Mouse (Mus musculus) heart, embryonic 13.5 days (tissue): ENCODE results near the gene Asic1. TPM values are rescaled to one million over a fixed set of nuclear protein-coding genes. Genes with fewer than 3 reads are reported as not detected.

ENCODE experiments used
- ATAC-seq: fragments of 200-750 bp; cut with Nextera tagmentation; 2 replicates; pipeline ENCODE4 v1.8.0; 2017; ENCODE audit warnings: moderate TSS enrichment; ENCODE audit not compliant: insufficient number of reproducible peaks, low FRiP score, low TSS enrichment; ENCODE audit errors: extremely low read depth
- H3K27ac ChIP-seq: fragments of 300-500 bp; sonication (generic); replicated peaks from 2 replicates; pipeline ENCODE4 v1.5.1; 2015; ENCODE audit warnings: moderate library complexity, mild to moderate bottlenecking, inconsistent platforms
- H3K27me3 ChIP-seq: fragments of 300-500 bp; sonication (generic); replicated peaks from 2 replicates; pipeline ENCODE4 v1.6.1; 2015; ENCODE audit warnings: mild to moderate bottlenecking, inconsistent platforms
- H3K36me3 ChIP-seq: fragments of 300-500 bp; sonication (generic); 2 replicates; pipeline ENCODE4 v1.6.1; 2015; ENCODE audit warnings: mild to moderate bottlenecking, inconsistent platforms
- H3K4me1 ChIP-seq: fragments of 300-500 bp; sonication (generic); 2 replicates; pipeline ENCODE4 v1.6.1; 2015; ENCODE audit warnings: inconsistent platforms
- H3K4me2 ChIP-seq: fragments of 300-500 bp; sonication (generic); 2 replicates; pipeline ENCODE4 v1.6.1; 2015; ENCODE audit warnings: inconsistent platforms, mild to moderate bottlenecking, moderate library complexity
- H3K4me3 ChIP-seq: fragments of 300-500 bp; sonication (generic); 2 replicates; pipeline ENCODE4 v1.5.1; 2015; ENCODE audit warnings: moderate library complexity, mild to moderate bottlenecking, inconsistent platforms
- H3K9ac ChIP-seq: fragments of 300-500 bp; sonication (generic); 2 replicates; pipeline ENCODE4 v1.6.1; 2015; ENCODE audit warnings: inconsistent platforms, mild to moderate bottlenecking, moderate library complexity
- H3K9me3 ChIP-seq: fragments of 300-500 bp; sonication (generic); 2 replicates; pipeline ENCODE4 v1.6.1; 2016; ENCODE audit warnings: inconsistent platforms
- WGBS: fragments of 180-500 bp; shearing (Covaris S2); methylation state at CpG from one replicate; pipeline ENCODE4 v1.1.7; 2015; ENCODE audit warnings: mixed read lengths; 5-methylcytosine and 5-hydroxymethylcytosine counted together
- polyA plus RNA-seq: library from polyadenylated mRNA; unstranded; fragments of >200 nt; fragmentation: Nextera tagmentation; extraction: Ambion mirVana; gene quantifications from 2 replicates; pipeline ENCODE4 v1.2.1, GENCODE M21; 2015

Gene Asic1
- polyA plus RNA-seq, 1 experiment from 2014 or later, result 1.8 TPM

DNA sequence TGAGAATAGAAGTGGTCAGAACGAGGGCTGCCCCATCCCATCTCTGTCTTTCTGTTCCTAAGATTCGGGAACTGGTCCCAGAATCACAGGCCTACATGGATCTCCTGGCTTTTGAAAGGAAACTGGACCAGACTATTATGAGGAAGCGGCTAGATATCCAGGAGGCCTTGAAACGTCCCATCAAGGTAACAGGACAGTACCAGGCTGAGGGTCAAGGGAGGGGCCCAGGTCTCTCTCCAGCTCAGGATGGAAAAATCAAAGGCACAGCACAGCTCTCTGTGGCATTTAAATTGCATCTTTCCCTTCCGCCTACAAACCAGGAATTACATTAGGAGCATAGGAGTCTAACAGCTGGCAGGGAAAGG lies 33.5 kb downstream of the Asic1 start:
- no peak for ATAC-seq
- H3K4me3 ChIP-seq, result peak overlapping the region; percentile 69
- WGBS, result 62% methylated on average over 5 of the region's 5 CpGs
- H3K36me3 ChIP-seq, result peaks cover 44% of the 10 kb centered on the region
- peaks cover 51% of the 10 kb centered on the region for H3K4me1 ChIP-seq
- peak overlapping the region; percentile 95 for H3K27ac ChIP-seq
- no peaks in the 10 kb centered on the region for H3K9me3 ChIP-seq
- H3K4me2 ChIP-seq, result peak overlapping the region; percentile 79
- H3K27me3 ChIP-seq, result peaks cover 3% of the 10 kb centered on the region; the same call in 1 of the 2 replicates
- H3K9ac ChIP-seq, result peak overlapping the region; percentile 90

DNA sequence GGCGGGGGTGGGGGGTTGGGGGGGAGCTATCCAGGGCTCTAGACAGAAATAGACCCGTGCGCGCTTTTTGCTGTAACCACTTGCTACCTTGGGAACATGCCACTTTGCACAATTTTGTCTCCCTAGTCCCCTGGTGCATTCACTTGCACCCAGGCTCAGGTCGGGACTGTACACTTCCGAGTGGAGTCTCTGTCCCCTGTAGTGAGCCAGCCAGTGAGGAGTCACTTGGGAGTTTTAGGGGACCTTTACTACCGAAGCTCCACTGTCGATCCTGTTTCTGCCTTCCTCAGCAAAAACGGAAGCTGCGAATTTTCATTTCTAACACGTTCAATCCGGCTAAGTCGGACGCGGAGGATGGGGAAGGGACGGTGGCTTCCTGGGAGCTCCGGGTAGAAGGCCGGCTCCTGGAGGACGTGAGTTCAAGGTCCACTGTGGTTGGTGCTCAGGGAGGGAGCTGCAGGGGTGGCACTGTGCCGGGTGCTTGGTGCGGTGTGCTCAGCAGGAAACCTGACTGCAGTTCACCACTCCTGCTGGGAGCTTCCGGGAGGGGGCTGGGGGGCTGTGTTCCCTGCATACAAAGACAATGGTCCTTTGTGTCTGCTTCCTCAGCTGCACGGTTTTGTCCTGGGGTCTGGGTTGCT lies 34.0 kb downstream of the Asic1 start:
- Histone ChIP-seq H3K9ac (peak overlapping the region; percentile 90), H3K4me1 (peaks cover 47% of the 10 kb centered on the region), H3K9me3 (no peaks in the 10 kb centered on the region), H3K4me2 (peak overlapping the region; percentile 79), H3K36me3 (peaks cover 49% of the 10 kb centered on the region), H3K27ac (peak overlapping the region; percentile 95), H3K27me3 (no peaks in the 10 kb centered on the region), H3K4me3 (peak overlapping the region; percentile 69)
- ATAC-seq, result no peak
- WGBS, result 51% methylated on average over 23 of the region's 23 CpGs

DNA sequence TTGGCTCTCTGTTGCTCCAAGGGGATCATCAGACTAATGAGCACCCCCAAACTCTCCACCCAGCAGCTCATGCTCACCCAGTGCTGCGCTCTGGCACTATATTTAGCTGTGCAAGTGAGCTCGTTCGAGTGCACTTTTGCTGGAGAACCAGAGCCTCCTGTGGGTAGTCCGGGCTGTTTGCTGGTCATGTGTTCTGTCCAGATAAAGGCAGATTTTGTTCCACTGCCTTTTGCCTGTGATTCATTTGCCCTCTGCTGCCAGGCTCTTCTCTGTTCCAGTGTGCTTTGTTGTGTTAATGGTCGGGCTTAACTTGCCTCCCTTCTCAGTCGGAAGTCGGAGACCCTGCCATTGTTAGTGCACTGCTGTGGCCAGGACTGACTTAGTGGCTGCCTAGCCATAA lies 34.7 kb downstream of the Asic1 start:
- H3K9me3 ChIP-seq, result no peaks in the 10 kb centered on the region
- H3K9ac ChIP-seq, result peak overlapping the region; percentile 90
- peaks cover 56% of the 10 kb centered on the region for H3K36me3 ChIP-seq
- WGBS, result 24% methylated on average over 7 of the region's 7 CpGs
- H3K27me3 ChIP-seq, result no peaks in the 10 kb centered on the region
- peaks cover 47% of the 10 kb centered on the region for H3K4me1 ChIP-seq
- no peak; the same call in 1 of the 2 replicates for ATAC-seq
- peak overlapping the region; percentile 95 for H3K27ac ChIP-seq
- peak overlapping the region; percentile 79 for H3K4me2 ChIP-seq
- H3K4me3 ChIP-seq, result peak overlapping the region; percentile 69

DNA sequence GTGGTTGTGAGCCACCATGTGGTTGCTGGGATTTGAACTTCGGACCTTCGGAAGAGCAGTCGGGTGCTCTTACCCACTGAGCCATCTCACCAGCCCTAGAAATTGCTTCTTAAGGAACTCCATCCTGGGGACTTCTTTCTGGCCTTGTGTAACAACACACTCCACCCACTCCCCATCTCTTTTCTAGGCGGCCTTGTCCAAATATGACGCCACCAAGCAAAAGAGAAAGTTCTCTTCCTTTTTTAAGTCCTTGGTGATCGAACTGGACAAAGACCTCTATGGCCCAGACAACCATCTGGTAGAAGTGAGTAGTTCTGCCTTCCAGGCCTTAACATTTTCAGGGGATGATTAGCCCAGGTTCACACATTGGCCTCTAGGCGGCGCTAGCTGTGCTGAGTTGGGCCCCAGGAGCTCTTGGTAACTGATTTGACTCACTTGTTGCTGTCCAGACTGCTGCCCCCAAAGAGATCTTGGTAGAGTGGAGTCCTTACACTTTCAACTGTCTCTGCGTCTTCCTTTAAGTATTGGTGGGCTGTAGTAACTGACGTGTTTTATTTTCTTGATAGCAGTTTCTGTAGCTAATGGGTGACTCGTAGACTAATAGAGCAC lies 35.4 kb downstream of the Asic1 start, which contains the start of gene Gm17349:
Gene Gm17349, minus strand, starts transcription at position 51 of the 609 bp plus-strand sequence.
- H3K4me2 ChIP-seq, result peak within 1 kb of the TSS; percentile 79
- H3K27ac ChIP-seq, result peak within 1 kb of the TSS; percentile 95
- peaks cover 47% of the 10 kb centered on the region for H3K4me1 ChIP-seq
- no peak for ATAC-seq
- no peaks in the 10 kb centered on the region for H3K9me3 ChIP-seq
- 60% methylated on average over 11 of the region's 11 CpGs for WGBS
- H3K4me3 ChIP-seq, result peak within 1 kb of the TSS; percentile 69
- H3K27me3 ChIP-seq, result no peaks in the 10 kb centered on the region
- H3K9ac ChIP-seq, result peak within 1 kb of the TSS; percentile 90
- peaks cover 63% of the 10 kb centered on the region for H3K36me3 ChIP-seq

DNA sequence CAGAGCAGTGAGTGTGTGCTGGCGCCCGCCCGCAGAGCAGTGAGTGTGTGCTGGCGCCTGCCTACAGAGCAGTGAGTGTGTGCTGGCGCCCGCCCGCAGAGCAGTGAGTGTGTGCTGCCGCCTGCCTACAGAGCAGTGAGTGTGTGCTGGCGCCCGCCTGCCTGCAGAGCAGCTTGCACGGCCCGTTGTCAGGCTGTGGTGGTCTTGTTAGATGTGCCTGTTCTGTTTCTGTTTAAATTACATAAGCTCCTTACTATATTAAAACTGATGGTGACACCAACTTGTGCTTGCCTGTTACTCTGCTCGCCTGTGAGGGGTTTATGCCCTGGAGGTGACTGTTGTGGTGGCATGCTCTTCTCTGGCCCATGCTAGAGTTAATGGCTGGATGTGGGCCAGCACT lies 38.0 kb downstream of the Asic1 start:
- no peak overlapping the region for H3K9ac ChIP-seq
- peaks cover 37% of the 10 kb centered on the region for H3K4me1 ChIP-seq
- H3K27me3 ChIP-seq, result no peaks in the 10 kb centered on the region
- no peak overlapping the region for H3K27ac ChIP-seq
- no peak overlapping the region for H3K4me3 ChIP-seq
- H3K4me2 ChIP-seq, result no peak overlapping the region
- ATAC-seq, result no peak
- 88% methylated on average over 13 of the region's 13 CpGs for WGBS
- H3K36me3 ChIP-seq, result peaks cover 89% of the 10 kb centered on the region
- no peaks in the 10 kb centered on the region for H3K9me3 ChIP-seq

DNA sequence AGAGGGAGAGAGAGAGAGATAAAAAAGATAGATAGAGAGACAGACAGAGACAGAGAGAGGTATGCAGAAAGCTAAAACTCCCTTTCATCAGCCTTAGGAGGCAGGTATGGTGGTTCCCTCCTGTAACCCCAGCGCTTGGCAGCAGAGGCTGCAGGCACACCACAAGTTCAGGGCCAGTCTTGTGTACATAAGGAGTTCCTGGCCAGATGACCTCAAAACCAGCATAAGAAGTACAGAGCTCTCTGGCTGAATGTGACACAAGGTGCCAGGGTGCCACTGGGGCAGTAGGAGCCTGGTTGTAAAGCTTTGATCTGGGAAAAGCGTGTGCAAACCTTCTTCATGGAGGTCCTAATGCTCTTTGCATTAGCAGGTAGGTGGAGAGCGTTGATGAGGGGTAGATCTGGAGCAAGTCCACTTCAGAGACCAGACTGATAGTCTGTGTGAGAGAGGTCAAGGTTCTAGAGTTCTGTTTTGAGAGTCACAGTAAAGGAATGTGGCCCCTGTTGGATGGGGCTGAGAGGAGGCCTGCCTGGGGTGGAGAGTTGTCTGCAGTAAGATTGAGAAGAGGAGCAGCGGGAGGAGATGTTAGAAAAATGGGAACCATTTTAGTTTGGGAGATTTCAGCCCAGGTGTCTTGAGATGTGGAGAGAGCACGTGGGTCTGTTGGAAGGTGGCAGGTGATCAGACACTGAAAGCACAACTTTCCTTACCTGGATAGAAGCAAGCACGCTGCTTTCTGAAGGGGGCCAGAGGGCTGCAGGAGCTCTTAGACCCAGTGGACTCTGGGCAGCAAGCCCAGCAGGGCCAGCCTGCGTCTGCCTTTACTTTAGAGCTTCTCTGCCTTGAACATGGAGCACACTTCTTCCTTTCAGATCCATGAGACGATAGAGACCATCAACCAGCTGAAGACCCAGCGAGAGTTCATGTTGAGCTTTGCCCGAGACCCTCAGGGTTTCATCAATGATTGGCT lies 40.3 kb downstream of the Asic1 start:
- Histone ChIP-seq H3K9me3 (no peaks in the 10 kb centered on the region), H3K4me3 (no peak overlapping the region), H3K9ac (no peak overlapping the region), H3K27ac (no peak overlapping the region), H3K4me1 (peaks cover 37% of the 10 kb centered on the region), H3K27me3 (no peaks in the 10 kb centered on the region), H3K36me3 (peaks cover 97% of the 10 kb centered on the region), H3K4me2 (no peak overlapping the region)
- no peak for ATAC-seq
- WGBS, result 81% methylated on average over 10 of the region's 10 CpGs

DNA sequence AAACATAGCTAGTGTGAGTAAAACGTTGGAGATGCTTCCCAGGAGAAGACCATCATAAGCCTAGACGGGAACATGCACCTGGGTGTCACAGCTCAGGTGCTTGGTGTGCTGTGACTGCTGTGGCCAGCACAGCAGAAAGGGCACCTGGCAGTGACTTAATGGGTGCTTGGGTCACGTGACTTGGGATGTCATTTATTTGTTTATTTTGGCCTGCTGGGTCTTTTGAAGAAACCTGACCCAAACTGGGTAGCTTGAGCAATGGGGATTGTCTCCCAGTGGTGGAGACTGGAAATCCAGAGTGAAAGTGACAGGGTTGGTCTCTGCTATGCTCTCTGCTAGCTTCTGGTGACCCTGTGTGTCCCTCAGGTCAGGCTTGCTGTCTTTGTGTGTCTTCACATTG lies 41.3 kb downstream of the Asic1 start:
- Histone ChIP-seq H3K4me3 (no peak overlapping the region), H3K27me3 (no peaks in the 10 kb centered on the region), H3K9ac (no peak overlapping the region), H3K4me2 (no peak overlapping the region), H3K36me3 (peaks cover 96% of the 10 kb centered on the region), H3K9me3 (no peaks in the 10 kb centered on the region), H3K4me1 (peaks cover 39% of the 10 kb centered on the region), H3K27ac (no peak overlapping the region)
- ATAC-seq, result no peak
- 75% methylated on average over 3 of the region's 3 CpGs for WGBS

DNA sequence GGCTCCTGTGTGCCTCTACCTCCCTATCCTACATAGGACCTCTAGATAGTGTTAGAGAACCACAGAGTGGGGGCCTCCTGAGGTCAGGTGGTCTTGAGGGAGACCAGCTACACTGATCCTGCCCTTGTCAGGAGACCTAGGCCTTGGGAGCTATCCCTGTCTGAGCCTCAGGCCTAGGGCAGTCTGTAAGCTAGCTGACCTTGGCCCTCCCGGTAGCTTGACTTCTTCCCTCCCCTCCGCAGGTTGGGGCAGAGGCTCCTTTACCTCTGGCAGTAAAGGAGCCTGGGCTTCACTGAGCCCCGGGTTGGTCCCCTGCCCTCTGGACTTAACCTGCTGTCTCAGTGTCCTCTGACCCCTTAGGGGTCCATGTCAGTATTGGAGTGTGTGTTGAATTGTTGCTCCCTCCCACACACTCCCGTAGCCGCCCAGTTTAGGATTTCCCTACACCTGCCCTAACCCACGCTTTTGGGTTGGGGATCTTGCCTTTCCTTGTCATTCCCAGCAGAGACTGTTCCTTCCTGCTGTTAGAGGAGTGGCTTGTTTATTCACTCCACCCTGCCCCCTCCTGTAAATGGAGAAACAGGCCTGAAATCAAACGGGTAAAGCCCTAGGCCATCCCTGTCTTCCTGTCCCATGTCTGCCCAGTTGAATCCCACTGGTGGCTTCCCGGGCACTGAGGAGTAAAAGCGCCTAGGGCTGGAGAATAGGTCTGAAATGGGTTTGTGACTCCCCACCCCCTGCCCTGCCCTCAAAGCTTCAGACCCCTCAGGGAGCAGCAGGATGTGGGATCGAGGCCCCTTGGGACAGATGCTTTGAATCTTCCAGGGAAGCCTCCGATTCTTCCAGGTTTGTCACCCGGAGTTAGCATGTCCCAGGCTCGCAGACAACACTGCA lies 42.7 kb downstream of the Asic1 start:
- no peak for ATAC-seq
- Histone ChIP-seq H3K36me3 (peaks cover 82% of the 10 kb centered on the region), H3K27me3 (no peaks in the 10 kb centered on the region), H3K27ac (peak overlapping the region; percentile 90), H3K4me3 (no peak overlapping the region), H3K9ac (peak overlapping the region; percentile 62), H3K9me3 (no peaks in the 10 kb centered on the region), H3K4me1 (peaks cover 46% of the 10 kb centered on the region), H3K4me2 (no peak overlapping the region)
- 61% methylated on average over 13 of the region's 13 CpGs for WGBS

DNA sequence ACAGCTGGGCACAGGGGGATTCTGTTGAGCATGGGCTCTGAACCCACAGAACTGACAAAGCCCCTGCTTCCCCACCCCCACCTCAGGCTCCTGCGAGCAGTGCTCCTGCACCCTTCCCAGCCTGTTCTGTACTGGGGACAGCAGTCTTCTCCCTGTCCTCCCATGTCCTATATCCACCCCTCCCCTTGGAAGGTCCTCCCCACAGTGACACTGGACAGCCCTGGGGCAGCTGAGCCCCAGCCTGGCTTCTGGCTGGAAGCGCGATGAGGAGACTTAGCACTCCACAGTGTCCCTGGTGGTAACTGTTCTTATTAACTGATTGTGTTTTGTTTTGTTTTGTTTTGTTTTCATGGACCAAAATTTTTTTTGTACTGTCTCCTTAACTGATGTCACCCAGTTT lies 43.4 kb downstream of the Asic1 start:
- Histone ChIP-seq H3K9ac (peak overlapping the region; percentile 62), H3K27me3 (no peaks in the 10 kb centered on the region), H3K4me1 (peaks cover 46% of the 10 kb centered on the region), H3K4me3 (no peak overlapping the region), H3K27ac (peak overlapping the region; percentile 90), H3K36me3 (peaks cover 82% of the 10 kb centered on the region), H3K4me2 (no peak overlapping the region), H3K9me3 (no peaks in the 10 kb centered on the region)
- ATAC-seq, result no peak
- WGBS, result 72% methylated on average over 3 of the region's 3 CpGs

DNA sequence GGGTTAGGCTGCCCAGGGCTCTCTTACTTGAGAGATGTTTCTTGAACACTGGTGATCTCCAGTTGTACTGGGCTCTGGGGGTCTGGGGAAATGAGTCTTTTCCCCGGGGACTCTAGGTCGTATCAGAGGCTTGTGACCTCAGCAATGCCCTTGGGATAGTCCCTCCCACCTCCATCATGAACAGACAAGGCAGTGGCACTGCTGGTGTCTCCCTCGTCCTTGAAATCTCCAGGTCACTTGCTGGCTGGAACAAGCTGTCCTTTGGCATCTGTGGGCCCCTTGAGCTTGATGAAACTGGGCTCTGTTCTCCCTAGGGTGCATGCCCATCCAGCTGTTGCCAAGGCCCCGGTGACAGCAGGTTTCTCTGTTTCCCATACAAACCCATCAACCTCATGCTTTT lies 44.0 kb downstream of the Asic1 start:
- Histone ChIP-seq H3K9me3 (no peaks in the 10 kb centered on the region), H3K27me3 (no peaks in the 10 kb centered on the region), H3K4me2 (no peak overlapping the region), H3K9ac (peak overlapping the region; percentile 62), H3K4me3 (no peak overlapping the region), H3K36me3 (peaks cover 81% of the 10 kb centered on the region), H3K27ac (peak overlapping the region; percentile 90), H3K4me1 (peaks cover 46% of the 10 kb centered on the region)
- 48% methylated on average over 4 of the region's 4 CpGs for WGBS
- no peak for ATAC-seq
